Mouse (Mus musculus) ovary, postnatal 10 days (tissue): ENCODE measurements around the gene Aplp1.
"Not testable (repeated sequence)": the region's sequence is repeated elsewhere in the genome, so short reads cannot be mapped to it uniquely, and the experiment has no call there.

Experiments used
- DNase-seq: peaks from one replicate; pipeline ENCODE4 v3.0.0; 2022; ENCODE audit warnings: low spot score

Gene Aplp1

GRCm38 (mm10) chr7:30444971-30445751, at the start of gene Aplp1:
Gene Aplp1 (minus strand): TSS chr7:30445535.
- no peak for DNase-seq

DNA sequence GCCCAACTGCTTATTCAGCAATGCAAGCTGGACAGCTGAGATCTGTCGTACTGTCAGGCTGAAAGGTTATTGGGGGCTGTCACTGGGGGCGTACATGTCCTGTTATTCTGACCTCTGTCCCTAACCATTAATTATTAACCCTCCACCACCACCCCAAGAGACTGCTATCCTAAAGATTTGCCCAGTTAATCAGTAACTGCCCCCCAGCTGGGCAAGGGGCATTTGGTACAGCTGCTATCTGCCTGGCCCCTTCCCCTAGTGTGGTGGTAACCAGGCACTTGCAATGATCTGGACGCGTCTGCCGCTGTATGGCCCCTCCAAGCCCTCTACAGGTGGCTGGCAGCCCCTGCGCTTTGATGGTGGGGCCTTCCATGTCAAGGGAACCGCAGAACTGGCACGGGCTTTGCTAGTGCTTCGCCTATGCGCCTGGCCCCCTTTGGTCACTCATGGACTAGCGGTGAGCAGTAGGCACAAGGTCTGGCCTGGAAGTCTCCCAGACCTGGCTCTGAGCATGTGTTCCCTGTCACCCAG, 48.1 kb upstream of the Aplp1 start, which contains the start of gene Prodh2:
Prodh2 (plus strand) TSS at position 222 of the 531 bp plus-strand sequence.
- DNase-seq = no peak

DNA sequence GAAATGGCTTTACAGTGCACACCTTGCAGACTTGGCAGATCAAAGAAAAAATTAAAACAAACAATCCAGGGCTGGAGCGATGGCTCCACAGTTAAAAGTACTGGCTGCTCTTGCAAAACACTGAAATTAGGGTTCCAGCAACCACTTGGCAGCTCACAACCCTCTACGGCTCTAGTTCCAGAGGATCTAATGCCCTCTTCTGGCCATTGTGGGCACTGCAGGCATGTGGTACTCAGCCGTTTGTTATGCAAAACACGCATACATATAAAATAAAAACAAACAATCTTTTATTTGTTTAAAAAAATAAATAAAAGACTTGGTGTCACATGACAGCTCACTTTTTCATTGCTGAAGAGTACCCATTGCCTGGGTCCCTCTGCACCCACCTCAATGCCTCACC, 47.4 kb upstream of the Aplp1 start:
- peak; percentile 57 for DNase-seq

- DNase-seq = no peak
These were observed 45.6 kb upstream of the Aplp1 start for GRCm38 (mm10) chr7:30490957-30491307.

GRCm38 (mm10) chr7:30490251-30490956, 45.1 kb upstream of the Aplp1 start:
- DNase-seq = no peak

DNA sequence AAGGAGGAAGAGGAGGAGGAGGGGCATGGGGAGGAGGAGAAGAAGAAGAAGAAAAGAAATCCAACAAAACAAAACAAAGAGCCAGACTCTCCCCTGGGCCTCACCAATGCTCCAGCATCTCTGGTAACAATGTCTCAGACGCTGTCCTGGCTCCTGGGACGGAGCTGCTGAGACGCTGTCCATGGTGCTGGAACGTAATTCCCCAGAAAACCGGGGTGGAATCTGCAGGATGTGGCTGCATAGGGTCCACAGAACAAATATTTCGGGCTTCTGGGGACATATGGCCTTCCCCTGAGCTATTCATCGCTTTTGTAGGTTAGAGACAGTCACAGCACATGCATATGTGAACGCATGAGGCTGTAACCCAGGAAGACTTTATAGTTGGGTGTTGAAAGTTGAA, 38.9 kb upstream of the Aplp1 start:
- DNase-seq = no peak

- no peak for DNase-seq
These were observed 32.4 kb upstream of the Aplp1 start for GRCm38 (mm10) chr7:30477415-30478381.

GRCm38 (mm10) chr7:30476136-30476535, 30.8 kb upstream of the Aplp1 start:
- DNase-seq = not testable (repeated sequence)

DNA sequence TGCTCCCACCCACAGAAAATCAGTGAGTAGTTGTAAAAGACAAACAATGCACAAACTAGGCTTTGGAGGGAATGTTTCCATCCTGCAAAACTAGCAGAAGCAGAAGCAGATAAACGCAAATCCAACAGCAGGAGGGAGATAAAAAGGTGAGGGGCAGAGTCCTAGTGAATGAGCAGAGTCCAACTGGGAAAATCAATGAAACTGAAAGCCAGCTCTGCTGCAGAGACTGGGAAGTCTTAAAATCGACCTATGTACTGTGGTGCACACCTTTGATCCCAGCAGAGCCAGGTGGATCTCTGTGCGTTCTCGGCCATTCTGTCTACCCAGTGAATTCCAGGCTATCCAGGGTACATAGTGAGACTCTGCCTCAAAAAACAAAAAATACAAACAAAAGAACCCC, 29.7 kb upstream of the Aplp1 start:
- DNase-seq = no peak

DNA sequence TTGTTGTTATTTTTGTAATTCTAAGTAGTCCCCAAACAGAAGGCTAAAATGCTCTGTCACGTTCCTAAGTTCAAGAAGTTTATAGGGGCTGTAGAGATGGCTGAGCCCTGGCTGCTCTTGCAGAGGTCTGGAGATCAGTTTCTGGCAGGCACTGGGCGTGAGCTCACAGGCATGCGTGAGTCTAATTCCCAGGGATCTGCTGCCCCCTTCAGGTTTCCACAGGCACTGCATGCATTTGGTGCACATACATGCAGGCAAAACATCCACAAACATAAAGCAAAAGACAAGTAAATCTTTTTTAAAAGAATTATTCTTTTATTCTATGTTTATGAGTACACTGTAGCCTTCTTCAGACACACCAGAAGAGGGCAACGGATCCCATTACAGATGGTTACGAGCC, 27.1 kb upstream of the Aplp1 start:
- no peak for DNase-seq

- no peak for DNase-seq
These were observed 19.5 kb upstream of the Aplp1 start for GRCm38 (mm10) chr7:30464816-30465300.

GRCm38 (mm10) chr7:30463996-30464395, 18.7 kb upstream of the Aplp1 start:
- DNase-seq = no peak

DNA sequence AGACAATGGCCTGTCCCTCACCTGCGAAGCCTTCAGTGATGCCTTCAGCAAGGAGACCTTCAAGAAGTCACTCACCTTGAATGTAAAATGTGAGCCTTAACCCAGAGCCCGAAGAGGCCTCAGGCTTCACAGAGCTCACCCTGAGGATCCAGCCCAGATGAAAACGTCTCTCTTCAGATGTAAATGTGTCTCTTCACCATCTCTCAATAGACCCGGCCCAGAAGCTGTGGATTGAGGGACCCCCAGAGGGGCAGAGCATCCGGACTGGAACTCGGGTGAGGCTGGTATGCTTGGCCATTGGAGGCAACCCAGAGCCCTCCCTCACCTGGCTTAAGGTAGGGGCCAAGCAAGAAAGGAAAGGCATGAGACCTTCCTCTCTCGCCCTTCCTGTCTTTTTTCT, 18.2 kb upstream of the Aplp1 start:
- DNase-seq = no peak

DNA sequence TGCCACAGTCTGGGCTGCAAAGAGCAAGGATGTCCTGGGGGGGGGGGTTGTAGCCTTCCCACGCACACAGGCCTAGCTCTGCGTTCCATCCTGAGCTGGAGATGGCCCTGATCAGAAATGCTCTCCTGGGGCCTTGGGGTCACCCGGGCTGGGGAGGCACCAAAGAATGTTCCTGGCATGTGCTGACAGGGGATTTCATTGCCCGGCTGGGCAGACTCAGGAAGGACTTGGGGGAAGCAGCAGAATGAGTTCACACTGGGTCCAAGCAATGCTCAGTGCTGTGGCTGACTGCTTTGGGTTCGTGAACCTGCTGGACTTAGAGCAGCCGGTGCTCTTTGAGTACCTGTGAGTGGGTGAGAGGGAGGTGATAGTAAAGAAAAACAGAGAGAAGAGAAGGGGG, 14.1 kb upstream of the Aplp1 start:
- DNase-seq = no peak

- no peak for DNase-seq
These were observed 12.4 kb upstream of the Aplp1 start, which contains the start of the genes Kirrel2 and Nphs1 for GRCm38 (mm10) chr7:30457629-30458330. Gene Kirrel2 (minus strand): TSS chr7:30457690. Gene Nphs1 (plus strand): TSS chr7:30458315.

DNA sequence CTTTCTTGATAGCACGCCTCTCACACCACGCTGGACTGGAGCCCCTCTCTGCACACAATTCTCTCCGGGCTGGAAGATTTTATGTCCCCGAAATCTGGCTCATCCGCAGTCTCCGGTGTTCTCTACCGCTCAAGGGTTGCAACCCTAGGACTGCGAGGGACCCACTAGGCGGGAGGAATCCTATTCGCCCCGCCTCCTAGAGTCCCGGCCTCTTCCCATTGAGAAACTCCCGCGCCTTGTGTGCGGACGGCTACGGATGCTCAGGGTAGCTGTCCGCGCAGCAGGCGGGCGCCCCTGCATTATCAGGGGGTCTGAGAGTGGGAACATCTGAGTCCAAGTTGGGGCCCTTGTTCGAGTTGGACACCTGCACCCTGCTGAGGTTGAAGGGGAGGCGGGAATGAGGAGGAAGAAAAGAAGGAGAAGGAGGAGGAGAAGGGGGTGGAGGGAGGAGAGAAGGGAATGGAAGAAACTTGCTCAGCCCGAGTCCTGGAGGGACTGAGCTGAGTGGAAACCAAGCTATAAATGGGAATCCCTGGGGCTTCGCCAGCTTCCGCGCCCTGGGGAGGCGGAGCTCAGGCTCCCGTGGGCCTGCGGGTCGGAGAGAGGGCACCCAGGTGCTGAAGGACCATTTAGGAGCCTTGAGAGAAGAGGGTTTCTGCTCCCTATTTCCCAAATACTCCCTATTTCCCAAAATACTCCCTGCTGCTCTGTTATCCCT, 11.7 kb upstream of the Aplp1 start:
- no peak for DNase-seq

- DNase-seq = no peak
These were observed 11.2 kb upstream of the Aplp1 start for GRCm38 (mm10) chr7:30456487-30456886.

GRCm38 (mm10) chr7:30454259-30454658, 8.9 kb upstream of the Aplp1 start:
- no peak for DNase-seq

DNA sequence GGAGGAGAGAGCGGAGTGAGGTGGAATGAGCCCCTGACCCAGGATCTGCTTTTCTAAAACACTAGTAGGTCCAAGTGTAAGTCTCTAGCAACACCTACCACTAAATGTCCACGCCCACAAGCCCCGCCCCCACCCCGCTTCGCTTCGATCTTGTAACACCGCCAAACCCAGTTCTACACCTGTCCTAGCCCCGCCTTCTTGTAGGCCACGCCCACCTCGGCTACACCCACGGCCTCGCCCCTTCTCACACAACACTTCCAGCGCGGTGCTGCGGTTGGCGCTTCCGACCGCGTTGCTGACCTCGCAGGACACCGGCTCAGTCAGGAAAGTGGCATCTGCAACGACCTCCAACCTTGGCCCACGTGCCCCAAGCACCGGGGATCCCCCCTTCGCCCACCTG, 8.4 kb upstream of the Aplp1 start:
- no peak for DNase-seq

GRCm38 (mm10) chr7:30453327-30453726, 8.0 kb upstream of the Aplp1 start:
- DNase-seq = no peak

GRCm38 (mm10) chr7:30450241-30450640, 4.9 kb upstream of the Aplp1 start:
- DNase-seq = no peak
